Mouse (Mus musculus): Measurements from ENCODE around the gene Ano6.

The Ano6 gene

GRCm38 (mm10) chr15:95797144-95797983, 6.7 kb downstream of the Ano6 start:
- no peak for DNase-seq (ENCODE audit: low spot score)

- DNase-seq (ENCODE audit: low spot score): no peak
Measured at GRCm38 (mm10) chr15:95798266-95798665, 7.6 kb downstream of the Ano6 start.

- no peak for DNase-seq (ENCODE audit: low spot score)
Measured at GRCm38 (mm10) chr15:95799632-95800031, 9.0 kb downstream of the Ano6 start.

GRCm38 (mm10) chr15:95800051-95800450, 9.4 kb downstream of the Ano6 start:
- DNase-seq (ENCODE audit: low spot score): no peak

GRCm38 (mm10) chr15:95801261-95801979, 10.8 kb downstream of the Ano6 start:
- DNase-seq (ENCODE audit: low spot score): no peak

- DNase-seq (ENCODE audit: low spot score): no peak
Measured at GRCm38 (mm10) chr15:95802140-95802539, 11.5 kb downstream of the Ano6 start.

- no peak for DNase-seq (ENCODE audit: low spot score)
Measured at GRCm38 (mm10) chr15:95802762-95803161, 12.1 kb downstream of the Ano6 start.

GRCm38 (mm10) chr15:95803484-95803883, 12.8 kb downstream of the Ano6 start:
- DNase-seq (ENCODE audit: low spot score): no peak

GRCm38 (mm10) chr15:95804255-95804654, 13.6 kb downstream of the Ano6 start:
- peak; percentile 47 for DNase-seq (ENCODE audit: low spot score)

- DNase-seq (ENCODE audit: low spot score): peak; percentile 26
Measured at GRCm38 (mm10) chr15:95805022-95805471, 14.4 kb downstream of the Ano6 start.

GRCm38 (mm10) chr15:95807908-95808307, 17.3 kb downstream of the Ano6 start:
- DNase-seq (ENCODE audit: low spot score): no peak

- DNase-seq (ENCODE audit: low spot score): no peak
Measured at GRCm38 (mm10) chr15:95810357-95810761, 19.7 kb downstream of the Ano6 start.

GRCm38 (mm10) chr15:95812821-95813571, 22.4 kb downstream of the Ano6 start:
- no peak for DNase-seq (ENCODE audit: low spot score)

GRCm38 (mm10) chr15:95817501-95817900, 26.9 kb downstream of the Ano6 start:
- DNase-seq (ENCODE audit: low spot score): no peak

GRCm38 (mm10) chr15:95819249-95820035, 28.8 kb downstream of the Ano6 start:
- DNase-seq (ENCODE audit: low spot score): no peak

GRCm38 (mm10) chr15:95820142-95820541, 29.5 kb downstream of the Ano6 start:
- no peak for DNase-seq (ENCODE audit: low spot score)

GRCm38 (mm10) chr15:95820678-95821077, 30.0 kb downstream of the Ano6 start:
- DNase-seq (ENCODE audit: low spot score): no peak

- DNase-seq (ENCODE audit: low spot score): no peak
Measured at GRCm38 (mm10) chr15:95822099-95822498, 31.5 kb downstream of the Ano6 start.

- no peak for DNase-seq (ENCODE audit: low spot score)
Measured at GRCm38 (mm10) chr15:95823383-95824306, 33.0 kb downstream of the Ano6 start.

GRCm38 (mm10) chr15:95826516-95826915, 35.9 kb downstream of the Ano6 start:
- DNase-seq (ENCODE audit: low spot score): no peak
